Mouse (Mus musculus): ENCODE measurements around the gene Pitpnm3. TPM values are rescaled to one million over a fixed set of nuclear protein-coding genes. Genes with fewer than 3 reads are reported as not detected.

Gene Pitpnm3
- total and polyA plus RNA-seq, 2 experiments: 0.06 to 0.18 TPM

DNA sequence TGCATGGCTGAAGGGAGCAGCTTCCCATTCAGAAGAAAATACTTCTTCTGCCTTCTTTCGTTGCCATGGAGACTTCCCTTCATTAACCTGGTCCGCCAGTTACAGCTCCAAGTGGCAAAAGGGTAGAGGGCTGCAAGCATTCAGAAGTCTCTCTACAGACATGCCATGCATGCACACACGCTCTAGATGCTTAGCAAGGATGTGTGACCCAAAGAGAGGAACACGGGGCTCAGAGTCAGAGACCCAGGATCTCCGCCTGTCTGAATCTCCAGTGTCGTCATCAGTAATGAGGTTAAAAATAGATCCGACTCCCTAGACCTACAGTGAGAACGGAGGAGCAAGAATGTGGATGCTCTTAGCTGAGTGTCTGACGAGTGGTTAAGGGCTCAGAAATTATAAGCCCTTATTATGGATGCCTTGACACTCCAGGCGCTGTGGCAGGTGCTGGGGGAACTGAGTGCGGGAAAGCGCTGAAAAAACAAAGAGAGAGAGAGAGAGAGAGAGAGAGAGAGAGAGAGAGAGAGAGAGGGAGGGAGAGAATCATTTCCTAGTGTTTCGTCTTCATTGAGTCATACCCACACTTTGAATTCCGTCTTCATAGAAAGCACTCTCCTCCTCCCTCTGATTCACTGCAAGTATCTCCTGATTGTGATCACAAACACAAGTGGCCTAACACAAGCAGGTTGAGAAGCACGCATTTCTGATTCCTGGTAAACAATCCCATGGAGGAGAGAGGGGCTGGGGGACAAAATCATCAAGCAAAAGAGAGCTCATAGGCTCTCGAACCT is 95.8 kb downstream of the Pitpnm3 start:
- H3K36me3 ChIP-seq (ENCODE audit: control insufficient read depth, insufficient read depth, low read length): no peaks in the 10 kb centered on the region
- H3K9ac ChIP-seq (ENCODE audit: low read depth, low read length): no peak overlapping the region
- no peak overlapping the region for H3K27ac ChIP-seq (replicated peaks; ENCODE audit: insufficient read depth, low read depth, low read length)
- TF ChIP-seq POLR2A (IDR thresholded peaks at IDR 0.05; ENCODE audit: extremely low read depth, insufficient read depth, low read length) (no peak), CTCF (IDR thresholded peaks at IDR 0.05; ENCODE audit: low read depth, low read length) (no peak)
- WGBS: 65% methylated on average over 16 of the region's 16 CpGs
- no peak overlapping the region for H3K4me3 ChIP-seq (ENCODE audit: insufficient read depth, low read depth, low read length)
- no peak for DNase-seq (ENCODE audit: extremely low read depth, low read depth, low spot score)
- H3K79me2 ChIP-seq (ENCODE audit: control insufficient read depth, insufficient read depth, low read length): no peaks in the 10 kb centered on the region
- no peaks in the 10 kb centered on the region for H3K4me1 ChIP-seq (ENCODE audit: control insufficient read depth, insufficient read depth, low read length)
- H3K27me3 ChIP-seq (ENCODE audit: control insufficient read depth, insufficient read depth, low read length): peaks cover 3% of the 10 kb centered on the region

DNA sequence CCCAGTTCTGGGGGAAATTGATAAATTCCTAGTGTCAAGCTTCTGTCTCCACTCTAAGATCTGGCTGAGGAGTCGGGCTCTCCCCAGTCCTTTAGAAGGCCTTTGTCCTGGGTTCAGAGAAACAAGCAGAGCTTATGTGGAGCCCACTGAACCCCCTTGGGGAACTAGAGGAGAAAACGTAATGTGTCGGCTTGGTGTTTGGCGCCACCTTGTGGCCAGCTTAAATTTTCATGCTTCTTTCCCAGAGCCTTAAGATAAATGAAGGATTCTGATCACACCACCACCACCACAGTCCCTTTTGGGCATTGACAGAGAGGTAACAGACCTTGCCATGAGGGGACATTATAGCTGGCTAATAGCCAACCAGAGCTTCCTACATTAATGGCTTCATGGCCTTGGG is 97.6 kb downstream of the Pitpnm3 start:
- peaks cover 3% of the 10 kb centered on the region for H3K27me3 ChIP-seq (ENCODE audit: control insufficient read depth, insufficient read depth, low read length)
- no peaks in the 10 kb centered on the region for H3K79me2 ChIP-seq (ENCODE audit: control insufficient read depth, insufficient read depth, low read length)
- WGBS: 5% methylated on average over 4 of the region's 4 CpGs
- no peak overlapping the region for H3K27ac ChIP-seq (replicated peaks; ENCODE audit: insufficient read depth, low read depth, low read length)
- H3K36me3 ChIP-seq (ENCODE audit: control insufficient read depth, insufficient read depth, low read length): no peaks in the 10 kb centered on the region
- DNase-seq (ENCODE audit: extremely low read depth, low read depth, low spot score): peak; percentile 16
- H3K4me3 ChIP-seq (ENCODE audit: insufficient read depth, low read depth, low read length): no peak overlapping the region
- no peaks in the 10 kb centered on the region for H3K4me1 ChIP-seq (ENCODE audit: control insufficient read depth, insufficient read depth, low read length)
- TF ChIP-seq CTCF (IDR thresholded peaks at IDR 0.05; ENCODE audit: low read depth, low read length) (peak; percentile 74), POLR2A (IDR thresholded peaks at IDR 0.05; ENCODE audit: extremely low read depth, insufficient read depth, low read length) (no peak)
- no peak overlapping the region for H3K9ac ChIP-seq (ENCODE audit: low read depth, low read length)

DNA sequence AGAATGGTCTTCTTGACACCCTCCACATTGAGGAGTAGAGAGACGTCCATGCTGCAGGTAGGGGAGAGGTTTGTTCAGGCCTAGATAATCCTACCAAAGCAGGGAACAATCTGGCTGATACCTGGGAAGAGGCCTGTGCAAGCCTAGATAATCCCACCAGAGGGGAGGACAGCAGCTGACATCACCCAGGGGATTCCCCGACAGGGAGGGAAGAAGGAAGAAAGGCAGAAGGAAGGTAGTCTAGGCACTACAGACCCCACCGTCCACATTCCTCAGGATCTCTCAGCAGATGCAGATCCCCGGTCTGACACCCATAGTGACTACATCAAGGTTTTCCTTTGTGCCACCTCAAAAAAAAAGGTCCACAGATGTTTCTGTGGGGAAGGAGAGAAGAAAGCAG is 98.2 kb downstream of the Pitpnm3 start, which contains the start of gene Aipl1:
Gene Aipl1, minus strand, starts transcription at position 101 of the 400 bp plus-strand sequence.
- H3K27me3 ChIP-seq (ENCODE audit: control insufficient read depth, insufficient read depth, low read length): no peaks in the 10 kb centered on the region; the same call in 1 of the 2 replicates
- H3K36me3 ChIP-seq (ENCODE audit: control insufficient read depth, insufficient read depth, low read length): no peaks in the 10 kb centered on the region
- no peak within 1 kb of the TSS for H3K9ac ChIP-seq (ENCODE audit: low read depth, low read length)
- H3K79me2 ChIP-seq (ENCODE audit: control insufficient read depth, insufficient read depth, low read length): no peaks in the 10 kb centered on the region
- TF ChIP-seq POLR2A (IDR thresholded peaks at IDR 0.05; ENCODE audit: extremely low read depth, insufficient read depth, low read length) (no peak), CTCF (IDR thresholded peaks at IDR 0.05; ENCODE audit: low read depth, low read length) (no peak)
- WGBS: 70% methylated on average over 4 of the region's 4 CpGs
- no peak for DNase-seq (ENCODE audit: extremely low read depth, low read depth, low spot score)
- no peak within 1 kb of the TSS for H3K4me3 ChIP-seq (ENCODE audit: insufficient read depth, low read depth, low read length)
- no peak within 1 kb of the TSS for H3K27ac ChIP-seq (replicated peaks; ENCODE audit: insufficient read depth, low read depth, low read length)
- H3K4me1 ChIP-seq (ENCODE audit: control insufficient read depth, insufficient read depth, low read length): no peaks in the 10 kb centered on the region

DNA sequence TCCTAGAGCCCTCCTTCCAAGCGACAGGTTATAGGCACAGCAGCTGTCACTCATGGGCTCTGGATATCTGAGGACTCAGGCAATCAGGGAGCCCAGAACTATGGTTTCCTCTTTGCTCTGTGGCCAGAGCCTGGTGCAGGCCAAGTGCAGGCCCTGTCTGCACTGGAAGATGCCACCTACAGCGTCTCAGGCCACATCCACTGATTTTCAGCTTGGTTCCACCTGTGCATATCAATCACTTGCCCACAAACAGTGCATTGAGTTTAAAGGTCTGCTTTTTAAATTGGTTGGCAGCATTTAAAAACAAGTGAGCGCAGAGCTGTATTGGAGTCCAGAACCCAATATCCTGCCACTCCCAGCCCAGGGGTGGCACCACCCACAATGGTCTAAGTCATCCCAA is 103.0 kb downstream of the Pitpnm3 start:
- Histone ChIP-seq H3K36me3 (ENCODE audit: control insufficient read depth, insufficient read depth, low read length) (no peaks in the 10 kb centered on the region), H3K27me3 (ENCODE audit: control insufficient read depth, insufficient read depth, low read length) (no peaks in the 10 kb centered on the region; the same call in 1 of the 2 replicates), H3K4me3 (ENCODE audit: insufficient read depth, low read depth, low read length) (no peak overlapping the region), H3K9ac (ENCODE audit: low read depth, low read length) (no peak overlapping the region), H3K79me2 (ENCODE audit: control insufficient read depth, insufficient read depth, low read length) (no peaks in the 10 kb centered on the region), H3K27ac (replicated peaks; ENCODE audit: insufficient read depth, low read depth, low read length) (no peak overlapping the region), H3K4me1 (ENCODE audit: control insufficient read depth, insufficient read depth, low read length) (no peaks in the 10 kb centered on the region)
- DNase-seq (ENCODE audit: extremely low read depth, low read depth, low spot score): no peak
- 96% methylated on average over 3 of the region's 3 CpGs for WGBS
- no peak for TF ChIP-seq POLR2A (IDR thresholded peaks at IDR 0.05; ENCODE audit: extremely low read depth, insufficient read depth, low read length)
- TF ChIP-seq CTCF (IDR thresholded peaks at IDR 0.05; ENCODE audit: low read depth, low read length): no peak

DNA sequence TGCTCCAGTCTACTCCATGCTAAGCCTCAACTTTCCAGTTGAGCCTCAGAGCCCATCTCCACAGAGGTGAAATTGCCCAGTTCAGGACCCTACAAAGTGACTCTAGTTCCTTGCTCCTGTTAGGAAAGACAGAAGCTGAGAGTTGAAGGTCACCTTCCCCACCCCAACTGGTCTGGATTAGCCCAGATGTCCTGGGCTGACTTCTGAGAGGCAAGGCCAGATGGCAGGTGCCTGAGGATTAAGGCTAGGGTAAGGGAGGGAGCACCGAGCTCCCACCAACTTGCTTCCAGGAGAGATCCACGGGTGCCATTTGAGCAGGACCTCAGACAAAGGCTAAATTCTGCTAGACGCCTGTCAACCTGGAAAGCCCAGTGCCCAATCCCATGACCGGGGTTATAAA is 103.5 kb downstream of the Pitpnm3 start:
- whole genome bisulfite sequencing: 87% methylated on average over 4 of the region's 4 CpGs
- Histone ChIP-seq H3K27ac (replicated peaks; ENCODE audit: insufficient read depth, low read depth, low read length) (no peak overlapping the region), H3K27me3 (ENCODE audit: control insufficient read depth, insufficient read depth, low read length) (no peaks in the 10 kb centered on the region), H3K4me3 (ENCODE audit: insufficient read depth, low read depth, low read length) (no peak overlapping the region), H3K36me3 (ENCODE audit: control insufficient read depth, insufficient read depth, low read length) (no peaks in the 10 kb centered on the region), H3K79me2 (ENCODE audit: control insufficient read depth, insufficient read depth, low read length) (no peaks in the 10 kb centered on the region), H3K4me1 (ENCODE audit: control insufficient read depth, insufficient read depth, low read length) (no peaks in the 10 kb centered on the region), H3K9ac (ENCODE audit: low read depth, low read length) (no peak overlapping the region)
- TF ChIP-seq CTCF (IDR thresholded peaks at IDR 0.05; ENCODE audit: low read depth, low read length) (no peak), POLR2A (IDR thresholded peaks at IDR 0.05; ENCODE audit: extremely low read depth, insufficient read depth, low read length) (no peak)
- DNase-seq (ENCODE audit: extremely low read depth, low read depth, low spot score): no peak

DNA sequence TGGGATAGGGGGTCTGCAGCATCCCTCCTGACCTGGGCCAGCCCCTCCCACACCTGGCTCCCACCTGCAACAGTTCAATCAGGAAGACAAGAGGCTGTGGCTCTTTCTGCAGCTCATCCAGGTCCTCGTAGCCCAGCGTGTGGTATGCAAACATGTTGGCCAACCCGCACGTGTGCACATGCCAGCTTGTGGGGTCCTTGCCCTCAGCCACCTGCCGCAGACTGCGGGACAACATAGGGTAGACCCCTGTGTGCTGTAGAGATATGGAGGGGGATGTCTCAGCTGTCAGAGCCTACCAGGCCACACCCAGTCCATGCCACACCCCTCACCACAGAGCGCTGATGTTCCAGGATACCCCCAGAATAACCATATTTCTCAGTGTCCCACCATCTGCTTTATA is 104.2 kb downstream of the Pitpnm3 start:
- no peaks in the 10 kb centered on the region for H3K27me3 ChIP-seq (ENCODE audit: control insufficient read depth, insufficient read depth, low read length)
- no peaks in the 10 kb centered on the region for H3K4me1 ChIP-seq (ENCODE audit: control insufficient read depth, insufficient read depth, low read length)
- DNase-seq (ENCODE audit: extremely low read depth, low read depth, low spot score): no peak
- H3K4me3 ChIP-seq (ENCODE audit: insufficient read depth, low read depth, low read length): no peak overlapping the region
- H3K79me2 ChIP-seq (ENCODE audit: control insufficient read depth, insufficient read depth, low read length): no peaks in the 10 kb centered on the region
- H3K36me3 ChIP-seq (ENCODE audit: control insufficient read depth, insufficient read depth, low read length): no peaks in the 10 kb centered on the region
- TF ChIP-seq POLR2A (IDR thresholded peaks at IDR 0.05; ENCODE audit: extremely low read depth, insufficient read depth, low read length) (no peak), CTCF (IDR thresholded peaks at IDR 0.05; ENCODE audit: low read depth, low read length) (no peak)
- H3K27ac ChIP-seq (replicated peaks; ENCODE audit: insufficient read depth, low read depth, low read length): no peak overlapping the region
- no peak overlapping the region for H3K9ac ChIP-seq (ENCODE audit: low read depth, low read length)
- WGBS: 86% methylated on average over 7 of the region's 7 CpGs
